Mouse (Mus musculus) stomach, embryonic 14.5 days (tissue): ENCODE data around the gene Fam205c. TPM values are rescaled to one million over a fixed set of nuclear protein-coding genes. Genes with fewer than 3 reads are reported as not detected.

Experiments
- ATAC-seq: fragments of 200-750 bp; cut with Nextera tagmentation; 2 replicates; pipeline ENCODE4 v1.8.0; 2017; ENCODE audit warnings: low read depth, moderate TSS enrichment; ENCODE audit not compliant: insufficient number of reproducible peaks, insufficient read depth, low FRiP score
- H3K27ac ChIP-seq: fragments of 300-500 bp; sonication (generic); 2 replicates; pipeline ENCODE4 v1.5.1; 2014; ENCODE audit warnings: mild to moderate bottlenecking, low read length, moderate library complexity, mixed read lengths
- H3K27me3 ChIP-seq: fragments of 300-500 bp; sonication (generic); 2 replicates; pipeline ENCODE4 v1.6.1; 2014; ENCODE audit warnings: low read length, control low read depth, mixed read lengths; ENCODE audit not compliant: control insufficient read depth, insufficient read depth
- H3K36me3 ChIP-seq: fragments of 300-500 bp; sonication (generic); 2 replicates; pipeline ENCODE4 v1.6.1; 2014; ENCODE audit warnings: mild to moderate bottlenecking, control low read depth, low read length, moderate library complexity, mixed read lengths; ENCODE audit not compliant: control insufficient read depth, insufficient read depth
- H3K4me1 ChIP-seq: fragments of 300-500 bp; sonication (generic); 2 replicates; pipeline ENCODE4 v1.6.1; 2014; ENCODE audit warnings: low read length, control low read depth, mixed read lengths; ENCODE audit not compliant: control insufficient read depth, insufficient read depth
- H3K4me2 ChIP-seq: fragments of 300-500 bp; sonication (generic); replicated peaks from 2 replicates; pipeline ENCODE4 v1.6.1; 2014; ENCODE audit warnings: low read depth, low read length, control low read depth
- H3K4me3 ChIP-seq: fragments of 300-500 bp; sonication (generic); 2 replicates; pipeline ENCODE4 v1.5.1; 2014; ENCODE audit warnings: low read depth, low read length, control low read depth
- H3K9ac ChIP-seq: fragments of 300-500 bp; sonication (generic); replicated peaks from 2 replicates; pipeline ENCODE4 v1.6.1; 2014; ENCODE audit warnings: low read depth, mild to moderate bottlenecking, control low read depth, low read length, moderate library complexity, mixed read lengths
- H3K9me3 ChIP-seq: fragments of 300-500 bp; sonication (generic); 2 replicates; pipeline ENCODE4 v1.6.1; 2016; ENCODE audit warnings: low read depth, low read length, control low read depth; ENCODE audit not compliant: control insufficient read depth
- WGBS: fragments of 180-500 bp; shearing (Covaris S2); extraction: QIAGEN DNeasy Blood & Tissue Kit; methylation state at CpG from one replicate; pipeline ENCODE4 v1.1.7; 2014; 5-methylcytosine and 5-hydroxymethylcytosine counted together
- polyA plus RNA-seq: library from polyadenylated mRNA; unstranded; fragments of >200 nt; fragmentation: Nextera tagmentation; extraction: Ambion mirVana; gene quantifications from 2 replicates; pipeline ENCODE4 v1.2.1, GENCODE M21; 2014

The Fam205c gene
- polyA plus RNA-seq = 0.63 and 1.4 TPM in 2 replicates

- Histone ChIP-seq H3K36me3 (no peaks in the 10 kb centered on the region), H3K4me2 (no peak within 1 kb of the TSS), H3K27me3 (no peaks in the 10 kb centered on the region), H3K4me1 (no peaks in the 10 kb centered on the region), H3K27ac (no peak within 1 kb of the TSS), H3K4me3 (no peak within 1 kb of the TSS), H3K9ac (no peak within 1 kb of the TSS), H3K9me3 (no peaks in the 10 kb centered on the region)
- WGBS = 86% methylated on average over 7 of the region's 7 CpGs
- ATAC-seq = no peak
These were observed at the start of gene Fam205c for GRCm38 (mm10) chr4:42874134-42874533. Fam205c (minus strand) TSS chr4:42874234.

GRCm38 (mm10) chr4:42922461-42922860, 48.4 kb upstream of the Fam205c start:
- no peak for ATAC-seq
- Histone ChIP-seq H3K9ac (no peak overlapping the region), H3K27ac (no peak overlapping the region), H3K4me1 (no peaks in the 10 kb centered on the region), H3K4me3 (no peak overlapping the region), H3K27me3 (0 out of 2 replicates have a peak, but pooled peaks cover 2% of the 10 kb centered on the region), H3K4me2 (no peak overlapping the region), H3K36me3 (no peaks in the 10 kb centered on the region), H3K9me3 (no peaks in the 10 kb centered on the region)
- WGBS = 81% methylated on average over 8 of the region's 8 CpGs

GRCm38 (mm10) chr4:42922056-42922455, 48.0 kb upstream of the Fam205c start:
- WGBS = 68% methylated on average over 6 of the region's 6 CpGs

GRCm38 (mm10) chr4:42921536-42921935, 47.5 kb upstream of the Fam205c start:
- H3K9ac ChIP-seq = no peak overlapping the region
- no peak overlapping the region for H3K4me2 ChIP-seq
- H3K36me3 ChIP-seq = no peaks in the 10 kb centered on the region
- H3K9me3 ChIP-seq = no peaks in the 10 kb centered on the region
- H3K27me3 ChIP-seq = 0 out of 2 replicates have a peak, but pooled peaks cover 2% of the 10 kb centered on the region
- no peaks in the 10 kb centered on the region for H3K4me1 ChIP-seq
- no peak overlapping the region for H3K27ac ChIP-seq
- ATAC-seq = no peak
- H3K4me3 ChIP-seq = no peak overlapping the region
- WGBS = 84% methylated on average over 2 of the region's 2 CpGs

More at GRCm38 (mm10) chr4:42922056-42922455, 48.0 kb upstream of the Fam205c start:
- H3K9me3 ChIP-seq = no peaks in the 10 kb centered on the region
- H3K9ac ChIP-seq = no peak overlapping the region
- H3K4me3 ChIP-seq = no peak overlapping the region
- 0 out of 2 replicates have a peak, but pooled peaks cover 2% of the 10 kb centered on the region for H3K27me3 ChIP-seq
- H3K36me3 ChIP-seq = no peaks in the 10 kb centered on the region
- no peak overlapping the region for H3K27ac ChIP-seq
- ATAC-seq = no peak
- no peak overlapping the region for H3K4me2 ChIP-seq
- no peaks in the 10 kb centered on the region for H3K4me1 ChIP-seq

- no peak overlapping the region for H3K27ac ChIP-seq
- no peaks in the 10 kb centered on the region for H3K4me1 ChIP-seq
- H3K4me3 ChIP-seq = no peak overlapping the region
- H3K4me2 ChIP-seq = no peak overlapping the region
- 49% methylated on average over 9 of the region's 9 CpGs for WGBS
- no peaks in the 10 kb centered on the region for H3K9me3 ChIP-seq
- H3K9ac ChIP-seq = no peak overlapping the region
- no peak for ATAC-seq
- no peaks in the 10 kb centered on the region for H3K36me3 ChIP-seq
- peaks cover 6% of the 10 kb centered on the region; the same call in 1 of the 2 replicates for H3K27me3 ChIP-seq
These were observed 46.7 kb upstream of the Fam205c start for GRCm38 (mm10) chr4:42920726-42921125.

- Histone ChIP-seq H3K27ac (no peak overlapping the region), H3K9ac (peak overlapping the region; percentile 57), H3K27me3 (peaks cover 11% of the 10 kb centered on the region; the same call in 1 of the 2 replicates), H3K9me3 (no peaks in the 10 kb centered on the region), H3K4me2 (peak overlapping the region; percentile 91), H3K4me1 (no peaks in the 10 kb centered on the region), H3K36me3 (no peaks in the 10 kb centered on the region), H3K4me3 (peak overlapping the region; percentile 40)
- ATAC-seq = peak; percentile 56; the same call in 1 of the 2 replicates
- 3% methylated on average over 26 of the region's 26 CpGs for whole genome bisulfite sequencing
These were observed 43.4 kb upstream of the Fam205c start for GRCm38 (mm10) chr4:42917402-42917774.

- Histone ChIP-seq H3K9ac (peak within 1 kb of the TSS; percentile 57), H3K27me3 (peaks cover 11% of the 10 kb centered on the region; the same call in 1 of the 2 replicates), H3K4me2 (peak within 1 kb of the TSS; percentile 91), H3K27ac (no peak within 1 kb of the TSS), H3K4me1 (no peaks in the 10 kb centered on the region), H3K4me3 (peak within 1 kb of the TSS; percentile 40), H3K9me3 (no peaks in the 10 kb centered on the region), H3K36me3 (no peaks in the 10 kb centered on the region)
- ATAC-seq = peak; percentile 78
- under 1% methylated on average over 68 of the region's 90 CpGs for WGBS
These were observed 42.8 kb upstream of the Fam205c start, which contains the start of gene Phf24 for GRCm38 (mm10) chr4:42916617-42917401. Phf24 (plus strand) TSS chr4:42916660.

- H3K4me3 ChIP-seq = no peak overlapping the region
- 86% methylated on average over 1 of the region's 1 CpGs for WGBS
- no peaks in the 10 kb centered on the region for H3K9me3 ChIP-seq
- no peak for ATAC-seq
- peaks cover 11% of the 10 kb centered on the region; the same call in 1 of the 2 replicates for H3K27me3 ChIP-seq
- no peaks in the 10 kb centered on the region for H3K36me3 ChIP-seq
- no peaks in the 10 kb centered on the region for H3K4me1 ChIP-seq
- no peak overlapping the region for H3K9ac ChIP-seq
- H3K4me2 ChIP-seq = no peak overlapping the region; the same call in 1 of the 2 replicates
- H3K27ac ChIP-seq = no peak overlapping the region
These were observed 41.9 kb upstream of the Fam205c start for GRCm38 (mm10) chr4:42915966-42916365.
